Mouse (Mus musculus): ENCODE results near the gene Aph1b. TPM values are rescaled to one million over a fixed set of nuclear protein-coding genes. Genes with fewer than 3 reads are reported as not detected.

Aph1b gene
- polyA plus RNA-seq, 1 experiment from 2014 or later = 11.1 TPM

DNA sequence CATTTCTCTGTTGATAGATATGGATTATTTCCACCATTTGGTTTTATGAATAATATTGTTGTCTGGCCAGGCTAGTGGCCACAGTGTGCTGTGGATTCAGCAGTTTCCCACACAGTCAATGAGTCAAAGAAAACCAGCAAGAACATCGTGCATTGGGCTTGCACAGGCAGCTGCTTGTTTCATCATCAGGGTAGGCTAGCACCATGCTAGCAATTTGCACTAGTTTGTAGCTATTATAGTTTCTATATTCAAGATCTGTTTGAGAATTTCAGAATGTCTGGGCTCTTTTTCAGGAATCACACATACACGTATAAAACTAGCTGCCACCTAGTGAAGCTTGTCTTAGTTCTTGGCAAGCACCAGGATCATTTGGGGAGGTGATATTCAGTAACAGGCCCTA lies 60.2 kb downstream of the Aph1b start:
- DNase-seq (ENCODE audit: low spot score) = no peak
- Histone ChIP-seq H3K27ac (replicated peaks) (no peak overlapping the region), H3K4me3 (no peak overlapping the region), H3K36me3 (no peaks in the 10 kb centered on the region), H3K4me1 (peaks cover 7% of the 10 kb centered on the region; the same call in 1 of the 2 replicates), H3K9me3 (replicated peaks) (no peaks in the 10 kb centered on the region), H3K27me3 (ENCODE audit: low read depth, poor library complexity, severe bottlenecking) (no peaks in the 10 kb centered on the region)
- WGBS = 94% methylated on average over 2 of the region's 2 CpGs

DNA sequence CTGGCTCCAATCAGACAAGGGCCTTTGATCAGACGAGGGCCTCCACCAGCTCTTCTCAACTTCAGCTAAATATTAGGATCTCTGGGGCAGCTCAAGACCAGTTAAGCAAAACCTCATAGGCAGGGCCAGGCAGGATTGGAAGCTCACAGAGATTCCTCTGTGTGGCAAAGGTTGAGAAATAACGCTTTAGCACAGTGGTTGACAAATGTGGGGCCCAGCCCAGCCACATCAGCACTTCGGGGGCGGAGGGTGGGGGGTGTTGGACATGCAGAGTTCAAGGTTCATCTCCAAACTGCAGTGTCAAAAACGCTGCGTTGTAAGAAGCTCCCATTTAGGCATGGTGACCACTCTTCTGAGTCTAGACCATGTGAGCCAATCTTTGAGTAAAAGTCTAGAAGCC lies 60.7 kb downstream of the Aph1b start:
- Histone ChIP-seq H3K9me3 (replicated peaks) (no peaks in the 10 kb centered on the region), H3K27me3 (ENCODE audit: low read depth, poor library complexity, severe bottlenecking) (no peaks in the 10 kb centered on the region), H3K36me3 (no peaks in the 10 kb centered on the region), H3K4me1 (peaks cover 7% of the 10 kb centered on the region; the same call in 1 of the 2 replicates), H3K27ac (replicated peaks) (no peak overlapping the region), H3K4me3 (no peak overlapping the region)
- 86% methylated on average over 6 of the region's 6 CpGs for WGBS
- DNase-seq (ENCODE audit: low spot score) = no peak

DNA sequence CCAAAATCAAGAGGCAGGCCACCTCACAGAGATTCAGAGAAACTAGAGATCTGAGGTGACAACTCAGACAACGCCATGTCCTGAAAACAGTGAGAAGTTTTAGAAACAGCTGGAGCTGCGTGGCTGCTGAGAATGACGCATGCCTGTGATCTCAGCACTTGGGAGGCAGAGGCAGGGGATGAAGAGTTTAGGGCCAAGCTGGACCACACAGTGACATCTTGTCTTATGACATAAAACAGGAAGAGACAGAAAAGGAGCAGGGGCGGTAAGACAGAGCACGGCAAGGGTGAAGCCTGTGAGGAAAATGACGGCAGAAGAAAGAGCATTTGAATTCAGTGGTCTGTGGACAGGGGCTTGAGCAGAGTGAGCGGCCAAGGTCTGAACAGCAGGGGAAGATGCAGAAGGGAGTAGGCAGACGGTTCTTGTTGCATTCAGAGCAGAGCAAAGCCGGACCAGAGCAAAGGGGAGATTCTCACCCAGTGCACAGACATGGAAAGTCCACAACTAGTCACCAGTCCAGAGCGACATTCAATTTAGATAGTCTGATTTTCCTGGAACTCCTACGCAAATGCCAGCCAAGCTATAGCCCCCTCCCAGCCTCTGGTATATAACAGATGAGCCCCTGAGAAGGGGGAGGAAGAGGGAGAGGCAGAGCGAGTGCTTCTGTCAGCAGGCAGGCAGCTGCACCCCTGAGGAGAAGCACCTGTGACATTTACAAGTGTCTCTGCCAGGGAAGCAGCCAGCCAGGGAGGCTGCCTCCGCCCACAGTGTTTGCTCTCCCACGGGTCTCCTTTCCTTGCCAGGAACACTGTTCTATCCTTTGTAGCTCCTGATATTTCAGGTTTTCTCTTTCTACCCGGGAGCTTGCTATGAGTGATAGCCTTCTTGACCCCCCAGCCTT lies 62.2 kb downstream of the Aph1b start:
- H3K36me3 ChIP-seq = no peaks in the 10 kb centered on the region

DNA sequence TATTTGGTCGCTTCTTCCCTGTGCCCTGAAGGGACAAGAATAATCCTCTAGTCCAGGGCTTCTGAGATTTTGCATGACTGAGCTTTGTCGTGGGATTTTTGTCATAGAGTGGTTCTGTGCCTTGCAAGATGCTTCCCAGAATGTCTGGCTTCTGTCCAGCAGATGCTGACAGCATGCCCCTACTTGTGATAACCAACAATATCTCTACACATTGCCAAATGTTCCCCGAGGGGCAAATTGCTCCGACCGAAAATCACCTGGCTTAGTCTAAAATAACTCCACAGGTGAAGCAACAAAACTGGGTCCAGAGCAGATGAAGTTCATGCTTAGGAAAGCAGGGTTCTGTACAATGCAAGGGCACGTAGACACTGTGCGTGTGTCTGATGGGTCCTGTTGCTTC lies 64.0 kb downstream of the Aph1b start:
- peaks cover 11% of the 10 kb centered on the region; the same call in 1 of the 2 replicates for H3K4me1 ChIP-seq
- no peaks in the 10 kb centered on the region for H3K36me3 ChIP-seq
- 86% methylated on average over 7 of the region's 7 CpGs for WGBS
- H3K27me3 ChIP-seq (ENCODE audit: low read depth, poor library complexity, severe bottlenecking) = no peaks in the 10 kb centered on the region
- H3K27ac ChIP-seq (replicated peaks) = no peak overlapping the region
- DNase-seq (ENCODE audit: low spot score) = no peak
- H3K4me3 ChIP-seq = no peak overlapping the region
- H3K9me3 ChIP-seq (replicated peaks) = no peaks in the 10 kb centered on the region

More for the DNA sequence above, 62.2 kb downstream of the Aph1b start:
- DNase-seq (ENCODE audit: low spot score) = no peak
- no peak overlapping the region for H3K4me3 ChIP-seq
- H3K9me3 ChIP-seq (replicated peaks) = no peaks in the 10 kb centered on the region
- WGBS = 57% methylated on average over 15 of the region's 15 CpGs
- no peak overlapping the region for H3K27ac ChIP-seq (replicated peaks)
- no peaks in the 10 kb centered on the region for H3K27me3 ChIP-seq (ENCODE audit: low read depth, poor library complexity, severe bottlenecking)
- peaks cover 7% of the 10 kb centered on the region; the same call in 1 of the 2 replicates for H3K4me1 ChIP-seq

DNA sequence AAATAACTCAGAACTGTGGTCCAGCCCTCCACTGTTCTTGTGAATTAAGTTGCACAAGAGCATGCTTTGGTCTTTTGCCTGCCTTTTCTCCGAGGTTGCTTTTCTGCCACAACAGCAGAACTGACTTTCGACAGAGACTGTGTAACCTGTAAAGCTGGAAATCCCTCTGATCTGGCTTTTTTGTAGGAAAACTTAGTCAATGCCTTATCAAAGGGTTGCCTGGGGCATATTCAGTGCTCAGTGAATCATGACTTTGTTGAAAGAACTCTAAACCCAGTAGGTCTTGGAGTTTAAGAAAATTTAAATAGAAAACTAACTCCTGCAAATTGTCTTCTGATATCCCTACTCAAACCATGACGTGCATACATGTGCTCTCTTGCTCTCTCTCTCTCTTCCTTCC lies 64.7 kb downstream of the Aph1b start:
- no peak for DNase-seq (ENCODE audit: low spot score)
- H3K4me3 ChIP-seq = no peak overlapping the region
- 68% methylated on average over 3 of the region's 3 CpGs for WGBS
- H3K36me3 ChIP-seq = no peaks in the 10 kb centered on the region
- H3K9me3 ChIP-seq (replicated peaks) = no peaks in the 10 kb centered on the region
- H3K4me1 ChIP-seq = peaks cover 11% of the 10 kb centered on the region; the same call in 1 of the 2 replicates
- no peak overlapping the region for H3K27ac ChIP-seq (replicated peaks)
- no peaks in the 10 kb centered on the region for H3K27me3 ChIP-seq (ENCODE audit: low read depth, poor library complexity, severe bottlenecking)

DNA sequence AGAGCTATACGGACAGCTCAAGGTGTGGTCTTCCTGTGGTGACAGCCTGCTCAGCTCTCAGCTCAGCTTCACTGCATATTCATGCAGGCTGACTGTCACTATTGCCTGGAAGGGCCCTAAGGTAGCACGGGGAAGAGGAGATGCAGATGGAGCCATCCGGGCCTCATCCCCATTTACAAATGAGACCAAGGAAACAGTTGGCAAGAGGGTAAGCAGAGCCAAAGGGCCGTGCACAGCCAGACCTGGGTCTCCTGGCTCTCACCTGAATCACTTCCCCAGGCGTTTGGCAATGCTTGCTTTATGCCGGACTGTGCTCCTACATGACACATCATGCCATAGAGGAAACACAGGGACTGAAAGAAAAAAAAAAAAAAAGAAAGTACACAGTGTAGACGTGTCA lies 68.0 kb downstream of the Aph1b start:
- Histone ChIP-seq H3K36me3 (no peaks in the 10 kb centered on the region), H3K27ac (replicated peaks) (0 out of 2 replicates have a peak overlapping the region, but pooled peaks have one; percentile 23), H3K4me3 (no peak overlapping the region), H3K9me3 (replicated peaks) (no peaks in the 10 kb centered on the region), H3K27me3 (ENCODE audit: low read depth, poor library complexity, severe bottlenecking) (no peaks in the 10 kb centered on the region), H3K4me1 (peaks cover 10% of the 10 kb centered on the region; the same call in 1 of the 2 replicates)
- 77% methylated on average over 7 of the region's 7 CpGs for WGBS
- DNase-seq (ENCODE audit: low spot score) = no peak

DNA sequence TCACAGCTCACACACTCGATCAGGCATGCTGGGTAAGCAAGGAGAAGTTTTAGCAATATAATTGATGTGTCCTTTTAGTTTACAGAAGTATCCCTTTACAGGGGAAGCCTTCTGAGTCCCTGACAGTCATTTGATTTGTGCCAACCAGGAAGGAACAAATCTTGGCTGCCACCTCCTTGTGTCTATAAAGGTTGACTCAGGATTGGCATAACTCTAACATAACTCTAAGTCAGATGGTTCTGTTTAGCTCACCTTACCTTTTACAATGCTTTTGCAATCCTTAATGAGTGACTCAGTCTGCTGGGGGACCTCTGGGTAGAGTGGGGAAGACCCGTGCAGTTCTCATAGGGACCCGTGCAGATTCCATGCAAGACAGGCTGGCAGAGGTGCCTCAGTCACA lies 69.7 kb downstream of the Aph1b start:
- WGBS = 94% methylated on average over 3 of the region's 3 CpGs
- DNase-seq (ENCODE audit: low spot score) = no peak
- Histone ChIP-seq H3K36me3 (no peaks in the 10 kb centered on the region), H3K4me1 (peaks cover 10% of the 10 kb centered on the region; the same call in 1 of the 2 replicates), H3K27ac (replicated peaks) (no peak overlapping the region), H3K27me3 (ENCODE audit: low read depth, poor library complexity, severe bottlenecking) (no peaks in the 10 kb centered on the region), H3K4me3 (no peak overlapping the region), H3K9me3 (replicated peaks) (no peaks in the 10 kb centered on the region)

Other genes starting within 250 kb of the Aph1b start
- 88.1 and 103 TPM in 2 replicates for gene Usp3, start 202.3 kb downstream of the Aph1b start, polyA plus RNA-seq (2016; fragmentation: Nextera tagmentation; extraction: Ambion mirVana)
- gene Car12, start 81.8 kb downstream of the Aph1b start, polyA plus RNA-seq (2016; fragmentation: Nextera tagmentation; extraction: Ambion mirVana) = 0.93 and 1.5 TPM in 2 replicates
- 0.28 and 0.40 TPM in 2 replicates for gene Gm10647, start 1.5 kb upstream of the Aph1b start, polyA plus RNA-seq (2016; fragmentation: Nextera tagmentation; extraction: Ambion mirVana)
- 1.1 and 1.4 TPM in 2 replicates for gene Aph1c, start 39.2 kb upstream of the Aph1b start, polyA plus RNA-seq (2016; fragmentation: Nextera tagmentation; extraction: Ambion mirVana)
- gene Rab8b, start 124.2 kb upstream of the Aph1b start, polyA plus RNA-seq (2016; fragmentation: Nextera tagmentation; extraction: Ambion mirVana) = 26.7 and 32.1 TPM in 2 replicates
- 659 and 790 TPM in 2 replicates for gene Rps27l, start 150.6 kb upstream of the Aph1b start, polyA plus RNA-seq (2016; fragmentation: Nextera tagmentation; extraction: Ambion mirVana)
- gene Lactb, start 180.0 kb upstream of the Aph1b start, polyA plus RNA-seq (2016; fragmentation: Nextera tagmentation; extraction: Ambion mirVana) = 8.2 and 9.6 TPM in 2 replicates